Mouse (Mus musculus): ENCODE results near the gene Crhr2.

DNA sequence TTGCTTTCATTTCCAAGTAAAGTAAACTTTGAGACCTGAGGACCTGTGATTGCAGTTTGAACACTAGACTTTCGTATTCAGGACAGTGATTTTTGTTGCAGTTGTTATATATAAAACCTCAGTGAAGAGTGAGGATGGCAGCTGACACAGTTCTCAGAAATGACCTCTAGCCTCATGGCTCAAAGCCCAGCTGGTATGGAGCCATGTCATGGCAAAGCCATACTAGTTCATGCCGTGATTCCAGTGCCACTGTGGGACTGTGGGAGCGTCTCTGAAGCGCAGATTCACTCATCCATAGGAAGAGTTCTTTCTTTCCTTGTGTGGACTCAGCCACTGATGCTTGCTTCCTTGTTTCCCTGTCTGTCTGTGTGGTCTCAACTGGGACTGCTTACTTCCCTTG is 78.3 kb downstream of the Crhr2 start:
- TF ChIP-seq CTCF (IDR thresholded peaks at IDR 0.05; ENCODE audit: control insufficient read depth, insufficient read depth, low read length) = no peak
- no peak for TF ChIP-seq POLR2A (IDR thresholded peaks at IDR 0.05; ENCODE audit: borderline replicate concordance, control insufficient read depth, low read depth, low read length)
